Mouse (Mus musculus): ENCODE data around the gene Leo1. TPM values are rescaled to one million over a fixed set of nuclear protein-coding genes. Genes with fewer than 3 reads are reported as not detected.

Gene Leo1
- polyA plus RNA-seq, 1 experiment, result 6.7 TPM

- H3K27me3 ChIP-seq (ENCODE audit: control insufficient read depth, insufficient read depth, low read length), result no peaks in the 10 kb centered on the region
- H3K36me3 ChIP-seq (ENCODE audit: control insufficient read depth, insufficient read depth, low read length), result no peaks in the 10 kb centered on the region; the same call in 1 of the 2 replicates
- no peak for DNase-seq
- H3K4me3 ChIP-seq (ENCODE audit: control insufficient read depth, insufficient read depth, low read length), result no peak overlapping the region
- no peak overlapping the region for H3K27ac ChIP-seq (ENCODE audit: control insufficient read depth, insufficient read depth, low read length)
- no peak for TF ChIP-seq CTCF (IDR thresholded peaks at IDR 0.05; ENCODE audit: borderline replicate concordance, control insufficient read depth, extremely low read depth, insufficient read depth, low read length, poor library complexity)
- TF ChIP-seq POLR2A (IDR thresholded peaks at IDR 0.05; ENCODE audit: control insufficient read depth, extremely low read depth, insufficient read depth, low read length, poor library complexity), result no peak
- H3K4me1 ChIP-seq (replicated peaks; ENCODE audit: control insufficient read depth, insufficient read depth, low read length), result peaks cover 32% of the 10 kb centered on the region
- WGBS, result 81% methylated on average over 3 of the region's 3 CpGs
Measured at GRCm38 (mm10) chr9:75403520-75403919, 37.8 kb upstream of the Leo1 start.

- no peak for DNase-seq
Measured at GRCm38 (mm10) chr9:75406121-75406520, 35.2 kb upstream of the Leo1 start.

DNA sequence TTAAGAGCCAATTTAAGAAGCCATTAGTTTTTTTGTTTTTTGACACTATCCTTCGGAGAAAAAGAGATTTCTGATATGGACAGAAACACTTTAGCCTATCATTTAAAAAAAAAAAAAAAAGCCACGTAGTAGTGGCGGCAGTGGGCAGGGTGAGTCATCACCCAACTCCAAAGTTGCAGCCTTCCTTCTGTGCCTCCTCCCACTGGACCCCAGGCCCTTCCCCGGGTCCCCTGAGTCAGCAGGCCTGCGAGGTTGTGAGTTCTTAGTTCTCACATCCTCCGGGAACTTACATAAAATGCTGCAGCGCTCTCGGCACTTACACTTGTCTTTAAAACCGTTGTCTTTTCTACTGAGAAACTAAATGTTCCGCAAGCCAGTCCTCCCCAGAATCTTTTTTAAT lies 33.5 kb upstream of the Leo1 start:
- Histone ChIP-seq H3K36me3 (ENCODE audit: control insufficient read depth, insufficient read depth, low read length) (no peaks in the 10 kb centered on the region), H3K4me1 (replicated peaks; ENCODE audit: control insufficient read depth, insufficient read depth, low read length) (peaks cover 25% of the 10 kb centered on the region), H3K27me3 (ENCODE audit: control insufficient read depth, insufficient read depth, low read length) (no peaks in the 10 kb centered on the region), H3K27ac (ENCODE audit: control insufficient read depth, insufficient read depth, low read length) (no peak overlapping the region), H3K4me3 (ENCODE audit: control insufficient read depth, insufficient read depth, low read length) (peak overlapping the region; percentile 10; the same call in 1 of the 2 replicates)
- TF ChIP-seq CTCF (IDR thresholded peaks at IDR 0.05; ENCODE audit: borderline replicate concordance, control insufficient read depth, extremely low read depth, insufficient read depth, low read length, poor library complexity) (no peak), POLR2A (IDR thresholded peaks at IDR 0.05; ENCODE audit: control insufficient read depth, extremely low read depth, insufficient read depth, low read length, poor library complexity) (no peak)
- WGBS, result 11% methylated on average over 10 of the region's 10 CpGs
- peak; percentile 32 for DNase-seq

More at GRCm38 (mm10) chr9:75406121-75406520, 35.2 kb upstream of the Leo1 start:
- H3K36me3 ChIP-seq (ENCODE audit: control insufficient read depth, insufficient read depth, low read length), result no peaks in the 10 kb centered on the region
- H3K4me1 ChIP-seq (replicated peaks; ENCODE audit: control insufficient read depth, insufficient read depth, low read length), result peaks cover 30% of the 10 kb centered on the region
- H3K4me3 ChIP-seq (ENCODE audit: control insufficient read depth, insufficient read depth, low read length), result no peak overlapping the region
- no peak for TF ChIP-seq POLR2A (IDR thresholded peaks at IDR 0.05; ENCODE audit: control insufficient read depth, extremely low read depth, insufficient read depth, low read length, poor library complexity)
- H3K27ac ChIP-seq (ENCODE audit: control insufficient read depth, insufficient read depth, low read length), result no peak overlapping the region
- WGBS, result 89% methylated on average over 2 of the region's 2 CpGs
- no peaks in the 10 kb centered on the region for H3K27me3 ChIP-seq (ENCODE audit: control insufficient read depth, insufficient read depth, low read length)

DNA sequence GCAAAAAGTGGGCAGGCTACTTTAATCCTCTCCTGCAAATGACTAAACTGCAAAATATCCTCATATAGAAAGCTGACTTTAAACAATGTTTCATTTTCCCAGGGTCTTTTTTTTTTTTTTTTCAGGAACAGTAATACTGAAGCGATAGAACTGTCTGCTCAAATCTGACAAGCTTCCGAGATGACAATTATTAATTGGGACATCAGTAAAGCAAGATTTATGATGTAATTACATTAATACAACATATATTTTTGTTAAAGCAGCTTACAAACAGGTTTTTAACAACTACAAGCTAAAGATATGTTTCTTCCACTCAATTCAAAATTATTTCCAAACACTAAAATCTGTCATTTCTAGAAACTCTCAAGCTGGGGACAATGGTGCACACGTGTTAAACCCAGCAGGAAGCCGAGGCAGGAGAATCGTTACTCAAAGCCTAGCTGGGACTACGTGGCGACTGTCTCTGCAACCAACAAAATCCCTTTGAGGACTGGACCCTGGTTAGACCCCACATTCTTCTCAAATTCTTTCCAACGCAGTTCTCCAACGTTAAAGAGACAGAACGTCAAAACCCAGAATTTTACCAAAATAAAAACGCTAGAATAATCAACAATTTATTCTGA lies 33.0 kb upstream of the Leo1 start:
- Histone ChIP-seq H3K4me3 (ENCODE audit: control insufficient read depth, insufficient read depth, low read length) (peak overlapping the region; percentile 10; the same call in 1 of the 2 replicates), H3K27ac (ENCODE audit: control insufficient read depth, insufficient read depth, low read length) (no peak overlapping the region), H3K4me1 (replicated peaks; ENCODE audit: control insufficient read depth, insufficient read depth, low read length) (peaks cover 25% of the 10 kb centered on the region), H3K36me3 (ENCODE audit: control insufficient read depth, insufficient read depth, low read length) (no peaks in the 10 kb centered on the region), H3K27me3 (ENCODE audit: control insufficient read depth, insufficient read depth, low read length) (no peaks in the 10 kb centered on the region)
- 3% methylated on average over 11 of the region's 11 CpGs for WGBS
- no peak for TF ChIP-seq POLR2A (IDR thresholded peaks at IDR 0.05; ENCODE audit: control insufficient read depth, extremely low read depth, insufficient read depth, low read length, poor library complexity)
- TF ChIP-seq CTCF (IDR thresholded peaks at IDR 0.05; ENCODE audit: borderline replicate concordance, control insufficient read depth, extremely low read depth, insufficient read depth, low read length, poor library complexity), result no peak
- DNase-seq, result peak; percentile 25

DNA sequence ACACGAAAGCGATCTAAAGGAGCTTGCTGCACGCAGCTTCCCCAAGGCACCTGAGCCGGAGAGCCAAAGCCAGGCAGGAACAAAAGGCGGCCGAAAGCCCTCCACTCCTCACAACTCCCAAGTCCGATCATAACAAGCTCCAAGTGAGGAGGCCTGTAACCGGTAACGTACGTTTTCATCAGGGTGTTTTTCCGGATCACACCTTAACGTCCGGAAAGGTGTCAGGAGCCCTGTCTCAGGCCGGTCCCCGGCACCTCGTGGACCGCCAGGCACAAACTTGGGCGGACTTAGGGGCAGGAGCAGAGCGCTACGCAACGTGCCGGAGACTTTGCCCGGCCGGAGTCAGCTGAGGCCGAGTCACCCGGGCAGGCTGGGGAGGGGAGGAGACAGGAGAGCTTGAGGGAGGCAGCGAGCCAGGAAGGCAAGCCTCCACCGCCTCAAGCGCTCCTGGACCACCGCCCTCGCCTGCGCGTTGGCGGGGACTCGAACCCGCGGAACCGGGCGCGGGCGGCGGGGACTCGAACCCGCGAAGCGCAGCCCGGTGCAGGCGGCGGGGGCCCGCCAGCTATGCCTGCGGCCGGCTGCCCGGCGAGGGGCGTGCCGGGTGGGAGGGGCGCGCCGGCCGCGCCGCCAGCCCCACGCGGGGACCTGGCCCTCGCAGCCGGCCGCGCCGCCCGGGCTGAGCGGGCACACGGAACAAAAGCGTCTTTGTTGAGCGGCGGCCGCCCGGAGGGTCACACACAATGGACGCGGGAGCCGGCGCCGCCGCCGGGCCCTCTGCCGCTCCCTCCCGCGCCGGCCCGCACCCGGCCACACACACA lies 32.1 kb upstream of the Leo1 start:
- Histone ChIP-seq H3K36me3 (ENCODE audit: control insufficient read depth, insufficient read depth, low read length) (no peaks in the 10 kb centered on the region), H3K4me1 (replicated peaks; ENCODE audit: control insufficient read depth, insufficient read depth, low read length) (peaks cover 29% of the 10 kb centered on the region)
- under 1% methylated on average over 89 of the region's 90 CpGs for WGBS

GRCm38 (mm10) chr9:75409852-75410378 lies 31.4 kb upstream of the Leo1 start, which contains the start of gene Mapk6:
Gene Mapk6, minus strand, starts transcription at chr9:75410005.
- peak within 1 kb of the TSS; percentile 67 for H3K27ac ChIP-seq (ENCODE audit: control insufficient read depth, insufficient read depth, low read length)
- TF ChIP-seq POLR2A (IDR thresholded peaks at IDR 0.05; ENCODE audit: control insufficient read depth, extremely low read depth, insufficient read depth, low read length, poor library complexity) (peak; percentile 94), CTCF (IDR thresholded peaks at IDR 0.05; ENCODE audit: borderline replicate concordance, control insufficient read depth, extremely low read depth, insufficient read depth, low read length, poor library complexity) (peak; percentile 69)
- H3K27me3 ChIP-seq (ENCODE audit: control insufficient read depth, insufficient read depth, low read length), result no peaks in the 10 kb centered on the region
- H3K4me3 ChIP-seq (ENCODE audit: control insufficient read depth, insufficient read depth, low read length), result peak within 1 kb of the TSS; percentile 99
- under 1% methylated on average over 58 of the region's 58 CpGs for WGBS
- no peaks in the 10 kb centered on the region for H3K36me3 ChIP-seq (ENCODE audit: control insufficient read depth, insufficient read depth, low read length)
- DNase-seq, result peak; percentile 98
- peaks cover 30% of the 10 kb centered on the region for H3K4me1 ChIP-seq (replicated peaks; ENCODE audit: control insufficient read depth, insufficient read depth, low read length)

More for the DNA sequence above, 32.1 kb upstream of the Leo1 start:
- Histone ChIP-seq H3K27ac (ENCODE audit: control insufficient read depth, insufficient read depth, low read length) (peak overlapping the region; percentile 67), H3K27me3 (ENCODE audit: control insufficient read depth, insufficient read depth, low read length) (no peaks in the 10 kb centered on the region), H3K4me3 (ENCODE audit: control insufficient read depth, insufficient read depth, low read length) (peak overlapping the region; percentile 99)
- TF ChIP-seq POLR2A (IDR thresholded peaks at IDR 0.05; ENCODE audit: control insufficient read depth, extremely low read depth, insufficient read depth, low read length, poor library complexity) (0 out of 2 replicates have a peak, but pooled peaks have one; percentile 19), CTCF (IDR thresholded peaks at IDR 0.05; ENCODE audit: borderline replicate concordance, control insufficient read depth, extremely low read depth, insufficient read depth, low read length, poor library complexity) (no peak)
- peak; percentile 65 for DNase-seq
